Mouse (Mus musculus) left cerebral cortex, adult 18-20 months (tissue): ENCODE measurements around the gene Hoxc10. TPM values are rescaled to one million over a fixed set of nuclear protein-coding genes. Genes with fewer than 3 reads are reported as not detected.

Experiments used
- DNase-seq, 2 experiments: peaks; one replicate each; pipeline ENCODE4 v3.0.0; 2021 to 2022; ENCODE audit warnings: low spot score in 2 of 2, mixed read lengths in 1 of 2
- long read RNA-seq, 2 experiments: library from polyadenylated mRNA; stranded (forward); transcript quantifications; one replicate each; pipeline ENCODE4 v2.0.0; 2021
- total RNA-seq, 2 experiments: library from RNA; stranded (reverse); gene quantifications; 2 replicates each; pipeline ENCODE4 v1.2.3; 2021

Hoxc10 gene
- total RNA-seq, result not detected
- long read RNA-seq, experiment 1, result 0 reads
- long read RNA-seq, experiment 2, result 0 reads

- DNase-seq, result no peak
Measured at GRCm38 (mm10) chr15:102966776-102967311, at the start of gene Hoxc10. Hoxc10 (plus strand) TSS chr15:102966796.

DNA sequence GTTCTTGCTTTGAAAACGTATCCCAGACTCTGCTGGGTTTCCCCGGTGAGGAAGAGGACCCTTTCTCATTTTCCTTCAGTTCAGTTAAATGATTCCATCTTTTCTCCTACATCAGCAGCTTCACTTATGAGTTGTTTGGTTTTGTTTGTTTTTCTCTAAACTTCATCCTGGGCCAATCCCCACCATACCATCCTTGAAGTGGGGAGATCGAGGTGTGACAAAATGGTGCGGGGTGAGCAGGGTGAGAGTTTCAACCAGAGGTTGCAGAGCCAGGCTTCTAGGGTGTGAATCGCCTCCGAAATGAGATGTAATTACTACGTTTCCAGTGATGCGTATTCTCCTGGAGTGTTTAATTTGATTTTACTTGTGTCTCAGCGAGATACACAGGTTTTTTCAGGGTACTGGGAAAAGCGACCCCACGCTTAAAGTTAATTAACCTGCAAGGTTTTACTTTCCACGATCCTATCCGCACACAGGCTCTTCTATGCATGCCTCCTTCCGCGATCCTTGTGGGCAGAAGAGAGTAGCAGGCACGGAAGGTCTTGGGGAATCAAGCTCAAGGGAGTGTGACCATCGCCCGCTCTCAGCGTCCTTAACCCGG, 48.5 kb upstream of the Hoxc10 start:
- DNase-seq, result no peak

DNA sequence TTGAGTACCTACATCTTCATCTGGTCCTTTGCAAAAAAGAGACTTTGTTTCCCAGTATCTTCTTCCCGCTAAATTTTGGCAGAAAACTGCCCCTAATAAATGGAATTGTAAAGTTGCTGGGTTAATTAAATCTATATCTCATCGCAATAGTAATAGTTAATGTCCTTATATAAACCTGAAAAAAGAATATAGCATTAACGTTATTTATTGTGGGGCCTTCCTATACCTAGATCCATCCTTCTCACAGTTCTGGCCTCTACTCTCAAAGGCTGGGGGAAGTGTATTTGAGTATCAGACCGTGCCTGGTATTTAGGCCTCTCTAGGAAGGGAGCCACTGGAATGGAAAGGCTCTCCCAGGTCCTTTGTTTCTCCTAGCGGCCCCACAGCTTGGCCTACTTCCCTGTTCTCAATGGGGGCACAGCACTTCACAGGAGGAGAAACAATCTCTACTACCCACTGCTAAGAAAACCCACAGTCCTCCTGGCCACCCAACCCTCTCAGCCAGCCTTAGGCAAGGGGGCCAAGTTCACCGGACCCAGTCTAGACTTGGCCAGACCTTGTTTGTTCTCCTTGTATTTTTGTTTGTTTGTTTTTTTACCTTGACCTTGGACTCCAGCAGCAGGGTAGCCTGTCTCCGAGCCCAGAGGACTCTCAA, 47.9 kb upstream of the Hoxc10 start:
- DNase-seq, result no peak

DNA sequence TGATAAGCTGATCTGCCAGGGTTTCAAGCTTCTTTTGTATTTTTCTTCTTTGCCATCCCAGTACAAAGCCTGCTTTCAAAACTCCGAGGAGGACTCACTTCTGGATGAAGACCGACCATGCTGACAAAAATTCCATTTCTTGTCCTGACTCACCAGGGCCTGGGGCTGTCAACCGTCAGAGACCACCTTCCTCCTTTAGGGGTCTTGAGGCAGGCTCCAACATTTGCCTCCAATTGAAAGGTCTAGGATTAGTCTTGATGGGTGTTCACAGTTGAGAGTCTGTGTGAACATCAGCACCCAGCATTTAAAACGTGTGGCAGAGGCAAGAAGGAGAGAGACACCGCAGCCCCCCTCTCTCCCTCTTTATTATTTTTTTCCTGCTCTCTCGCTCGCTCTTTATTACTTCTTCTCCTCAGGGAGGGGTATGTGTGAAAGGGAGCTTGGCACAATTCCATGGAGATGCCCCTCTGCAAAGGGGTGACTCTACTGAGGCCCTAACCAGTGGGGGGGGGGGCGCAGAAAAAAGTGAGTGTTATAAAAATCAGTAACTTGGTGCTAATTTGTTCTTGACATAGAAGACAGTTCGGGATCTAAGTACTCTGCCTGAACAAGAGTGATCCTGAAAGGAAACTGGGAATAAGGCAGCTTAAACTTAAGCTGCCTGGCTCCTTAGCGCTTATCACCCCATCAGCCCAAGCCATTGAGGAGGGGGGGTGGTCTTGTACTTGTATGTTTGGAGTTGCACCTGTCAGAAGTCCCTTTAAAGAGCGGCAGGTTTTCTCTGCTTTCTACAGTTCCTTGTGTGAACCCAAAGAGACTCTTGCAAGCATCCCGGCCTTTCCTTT, 47.0 kb upstream of the Hoxc10 start:
- DNase-seq, result no peak

- no peak for DNase-seq
Measured at GRCm38 (mm10) chr15:102920619-102921018, 46.0 kb upstream of the Hoxc10 start.

DNA sequence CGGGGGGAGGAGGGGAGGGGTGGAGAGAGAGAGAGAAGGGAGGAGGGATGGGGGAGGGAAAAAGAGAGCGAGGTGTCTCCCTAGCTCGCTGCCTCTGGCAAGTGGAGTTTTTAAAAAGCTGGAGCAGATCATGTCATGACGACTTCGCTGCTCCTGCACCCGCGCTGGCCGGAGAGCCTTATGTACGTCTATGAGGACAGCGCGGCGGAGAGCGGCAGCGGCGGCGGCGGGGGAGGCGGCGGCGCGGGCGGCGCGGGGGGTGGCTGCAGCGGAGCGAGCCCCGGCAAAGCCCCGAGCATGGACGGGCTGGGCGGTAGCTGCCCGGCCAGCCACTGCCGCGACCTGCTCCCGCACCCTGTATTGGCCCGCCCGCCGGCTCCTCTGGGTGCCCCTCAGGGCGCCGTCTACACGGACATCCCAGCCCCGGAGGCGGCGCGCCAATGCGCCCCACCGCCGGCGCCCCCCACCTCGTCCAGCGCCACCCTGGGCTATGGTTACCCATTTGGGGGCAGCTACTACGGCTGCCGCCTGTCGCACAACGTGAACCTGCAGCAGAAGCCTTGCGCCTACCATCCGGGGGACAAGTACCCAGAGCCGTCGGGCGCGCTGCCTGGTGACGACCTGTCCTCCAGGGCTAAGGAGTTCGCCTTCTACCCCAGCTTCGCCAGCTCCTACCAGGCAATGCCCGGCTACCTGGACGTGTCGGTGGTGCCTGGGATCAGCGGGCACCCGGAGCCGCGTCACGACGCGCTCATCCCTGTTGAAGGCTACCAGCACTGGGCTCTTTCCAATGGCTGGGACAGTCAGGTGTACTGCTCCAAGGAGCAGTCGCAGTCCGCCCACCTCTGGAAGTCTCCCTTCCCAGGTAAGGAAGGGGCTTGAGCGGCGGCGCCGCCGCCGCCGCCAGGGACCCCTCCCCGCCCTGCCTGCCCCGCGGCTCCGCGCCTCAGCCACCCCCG, 45.3 kb upstream of the Hoxc10 start, which contains the start of gene Hoxc13:
Gene Hoxc13, plus strand, starts transcription at position 51 of the 959 bp plus-strand sequence.
- no peak for DNase-seq

DNA sequence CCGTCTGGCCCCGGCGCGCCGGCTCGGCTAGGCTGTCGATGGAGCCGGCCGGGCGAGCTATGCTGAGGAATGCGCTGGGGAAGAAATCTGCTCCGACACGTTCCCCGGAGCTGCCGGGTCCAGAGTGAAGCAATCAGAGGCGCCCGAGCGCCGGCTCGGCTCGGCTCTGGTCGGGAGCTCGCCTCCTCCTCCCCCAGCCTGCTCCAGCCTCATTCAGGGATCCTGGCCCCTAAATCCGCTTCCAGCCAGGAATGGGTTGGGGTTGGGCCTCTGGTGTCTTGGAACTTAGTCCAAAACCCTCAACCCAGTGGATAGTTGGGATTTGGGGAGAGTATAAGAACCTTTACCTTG, 44.6 kb upstream of the Hoxc10 start:
- DNase-seq, result no peak

DNA sequence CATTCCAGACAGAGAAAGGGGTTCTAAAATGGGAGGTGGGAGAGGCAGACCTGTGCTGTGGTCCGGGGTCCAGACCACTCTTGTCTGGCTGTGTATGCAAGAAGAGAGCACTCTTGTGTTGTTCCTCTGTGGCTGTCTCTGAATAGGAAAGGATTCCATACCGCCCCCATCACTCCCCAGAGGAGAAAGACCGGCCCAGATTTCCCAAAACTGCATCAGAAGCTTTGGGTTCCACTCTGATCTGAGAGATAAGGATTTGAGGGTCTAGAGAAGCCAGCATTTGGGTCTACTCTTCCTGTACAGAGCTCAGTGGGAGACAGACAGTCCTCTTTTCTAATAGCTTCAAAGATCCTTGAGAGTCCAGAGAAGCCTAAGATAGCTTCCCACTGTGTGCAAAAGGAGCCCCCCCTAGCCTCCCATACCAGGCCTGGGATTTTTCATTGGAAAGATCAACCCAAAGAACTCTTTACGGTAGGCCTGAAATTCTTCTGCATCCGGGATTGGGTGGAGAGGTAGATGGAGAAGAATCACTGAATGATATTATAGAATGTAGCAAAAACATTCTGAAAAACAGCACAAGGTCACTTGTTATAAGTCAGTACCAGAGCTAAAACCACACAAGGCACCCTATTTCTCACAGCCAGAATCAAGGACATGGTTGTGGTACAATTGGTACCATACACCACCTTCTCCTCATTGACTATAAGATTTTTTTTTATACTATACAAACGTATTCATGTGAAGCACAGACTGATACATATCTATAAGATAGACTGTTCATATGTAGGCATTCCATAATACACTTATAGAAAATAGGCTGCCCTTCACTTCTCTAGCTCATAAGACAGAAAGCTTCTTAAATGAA, 43.7 kb upstream of the Hoxc10 start:
- no peak for DNase-seq

GRCm38 (mm10) chr15:102927032-102927645, 39.5 kb upstream of the Hoxc10 start:
- no peak for DNase-seq

GRCm38 (mm10) chr15:102931706-102932358, 34.8 kb upstream of the Hoxc10 start:
- DNase-seq, result no peak

GRCm38 (mm10) chr15:102934438-102934837, 32.2 kb upstream of the Hoxc10 start:
- DNase-seq, result no peak

GRCm38 (mm10) chr15:102934897-102935296, 31.7 kb upstream of the Hoxc10 start:
- no peak for DNase-seq

DNA sequence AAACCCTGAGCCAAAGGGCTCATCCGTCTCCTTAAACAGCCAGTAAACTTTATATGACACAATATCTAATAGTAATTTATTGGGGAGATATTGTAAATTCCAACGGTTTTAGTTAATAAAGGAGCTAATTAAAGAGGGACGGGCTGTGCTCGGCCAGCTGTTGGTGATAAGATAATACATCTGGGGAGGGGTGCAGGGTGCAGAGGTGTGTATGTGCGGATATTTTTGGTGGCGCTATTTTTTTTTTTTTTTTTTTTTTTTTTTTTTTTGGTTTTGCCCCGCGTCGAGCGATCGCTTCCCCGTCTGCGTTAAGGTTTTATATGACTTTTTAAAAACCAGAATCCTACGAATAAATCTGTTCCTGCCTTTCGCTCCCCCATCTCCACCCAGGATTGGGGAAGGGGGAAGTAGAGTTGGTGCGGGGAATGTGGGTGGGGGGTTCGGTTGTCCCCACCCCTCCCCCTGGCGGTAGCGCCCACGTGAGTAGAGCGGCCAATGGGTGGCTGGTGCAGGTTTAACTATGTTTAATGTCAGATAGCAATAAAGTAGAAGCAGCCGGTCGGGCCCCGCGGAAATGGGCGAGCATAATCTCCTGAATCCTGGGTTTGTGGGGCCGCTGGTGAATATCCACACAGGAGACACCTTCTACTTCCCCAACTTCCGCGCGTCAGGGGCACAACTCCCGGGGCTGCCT, 30.2 kb upstream of the Hoxc10 start, which contains the start of gene Hoxc12:
Gene Hoxc12, plus strand, starts transcription at position 479 of the 694 bp plus-strand sequence.
- no peak for DNase-seq

DNA sequence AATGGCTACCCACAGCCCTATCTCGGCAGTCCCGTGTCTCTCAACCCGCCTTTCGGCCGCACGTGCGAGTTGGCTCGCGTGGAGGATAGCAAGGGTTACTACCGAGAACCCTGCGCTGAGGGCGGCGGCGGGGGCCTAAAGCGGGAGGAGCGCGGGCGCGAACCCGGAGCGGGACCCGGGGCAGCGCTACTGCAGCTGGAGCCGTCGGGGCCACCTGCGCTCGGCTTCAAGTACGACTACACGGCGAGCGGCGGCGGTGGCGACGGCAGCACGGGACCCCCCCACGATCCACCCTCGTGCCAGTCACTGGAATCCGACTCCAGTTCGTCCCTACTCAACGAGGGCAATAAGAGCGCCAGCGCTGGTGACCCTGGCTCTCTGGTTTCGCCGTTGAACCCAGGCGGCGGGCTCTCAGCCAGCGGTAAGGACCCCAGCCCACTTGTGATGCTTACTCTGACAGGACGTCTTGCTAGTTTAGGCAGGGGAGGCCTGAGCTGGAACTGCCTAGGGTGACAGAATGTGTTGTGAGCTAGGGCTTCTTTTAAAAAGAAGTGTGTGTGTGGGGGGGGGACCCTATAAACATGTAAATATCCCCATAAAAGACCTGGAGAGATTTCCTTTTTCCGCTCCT, 29.4 kb upstream of the Hoxc10 start:
- DNase-seq, result no peak

DNA sequence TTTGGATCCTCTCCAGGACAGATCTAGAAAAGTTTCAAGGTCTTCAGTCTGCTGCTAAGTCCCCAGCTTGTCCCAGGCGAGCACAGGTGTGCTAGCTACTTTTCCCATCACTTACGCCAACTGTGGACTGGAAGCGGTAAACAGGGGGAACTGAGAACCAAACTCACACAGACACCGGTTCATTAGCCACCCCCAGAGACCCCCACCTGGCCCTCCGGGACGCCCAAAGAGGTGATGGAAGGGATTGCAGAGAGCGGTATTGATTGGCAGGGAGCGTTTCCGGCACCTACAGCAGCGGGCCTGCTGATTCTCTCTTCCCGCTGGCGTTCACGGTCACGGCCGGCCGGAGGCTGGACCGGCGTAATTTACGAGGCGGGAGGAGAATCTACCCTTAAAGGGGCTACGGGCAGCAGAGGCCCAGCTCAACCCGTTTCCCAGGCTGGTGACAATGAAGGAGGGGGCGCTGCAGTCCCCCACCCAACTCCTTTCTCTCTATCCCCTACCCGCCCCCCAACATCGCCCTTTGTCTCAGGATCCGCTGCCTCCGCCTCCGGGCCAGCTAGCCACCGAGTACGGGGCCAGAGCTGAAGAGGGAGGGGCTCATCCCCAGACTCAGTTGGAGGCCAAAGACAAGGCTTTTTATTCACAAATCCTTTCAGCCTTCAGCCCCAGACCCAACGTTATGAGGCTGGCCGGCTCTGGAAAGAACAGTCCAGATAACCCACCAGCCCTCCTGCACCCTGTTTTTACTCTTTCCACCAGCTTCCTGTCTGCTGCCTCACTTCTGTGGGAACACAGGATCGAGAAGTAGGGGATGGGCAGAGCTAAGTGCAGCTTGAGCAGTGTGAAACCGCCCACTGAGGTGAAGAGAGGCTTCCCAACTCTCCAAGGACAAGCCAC, 27.1 kb upstream of the Hoxc10 start:
- no peak for DNase-seq

DNA sequence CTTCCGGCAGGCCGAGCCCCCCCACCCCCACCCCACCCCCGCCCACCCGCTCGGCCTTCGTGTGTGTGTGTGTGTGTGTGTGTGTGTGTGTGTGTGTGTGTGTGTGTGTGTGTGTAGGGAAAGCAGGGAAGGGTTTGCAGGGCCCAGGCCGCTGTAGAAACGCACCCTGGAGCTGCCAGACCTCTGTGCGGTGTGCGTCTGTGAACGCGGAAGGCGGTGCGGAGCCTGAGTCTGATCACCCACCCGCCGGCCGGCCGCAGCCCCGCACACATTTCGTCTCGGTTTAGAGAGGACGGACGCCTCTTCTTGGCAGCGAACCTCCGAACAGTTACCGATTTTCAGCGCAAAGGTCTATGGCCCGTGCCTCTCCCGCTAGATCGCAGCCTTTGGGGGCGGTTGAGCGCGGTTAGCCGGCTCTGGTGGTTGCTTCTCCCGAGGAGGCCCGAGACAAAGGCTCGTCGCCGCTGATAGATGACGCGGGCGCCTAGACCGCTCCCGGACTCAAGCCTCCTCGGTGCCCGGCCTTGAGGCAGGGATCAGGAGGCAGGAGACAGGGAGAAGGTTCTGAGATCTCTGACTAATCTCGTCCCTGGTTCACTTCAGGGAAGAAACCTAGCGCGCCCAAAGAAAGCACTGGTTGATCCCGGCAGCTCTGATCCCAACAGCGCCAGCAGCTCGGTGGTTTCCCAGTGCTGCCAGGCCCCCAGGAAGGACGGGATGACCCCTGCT, 23.7 kb upstream of the Hoxc10 start:
- DNase-seq, result no peak
